Mouse (Mus musculus) urinary bladder, postnatal 4 days (tissue): ENCODE measurements around the gene Plb1.

ENCODE experiments used
- DNase-seq, 2 experiments: peaks; one replicate each; pipeline ENCODE4 v3.0.0; 2021 to 2022; ENCODE audit warnings: low spot score in 2 of 2

Plb1 gene

DNA sequence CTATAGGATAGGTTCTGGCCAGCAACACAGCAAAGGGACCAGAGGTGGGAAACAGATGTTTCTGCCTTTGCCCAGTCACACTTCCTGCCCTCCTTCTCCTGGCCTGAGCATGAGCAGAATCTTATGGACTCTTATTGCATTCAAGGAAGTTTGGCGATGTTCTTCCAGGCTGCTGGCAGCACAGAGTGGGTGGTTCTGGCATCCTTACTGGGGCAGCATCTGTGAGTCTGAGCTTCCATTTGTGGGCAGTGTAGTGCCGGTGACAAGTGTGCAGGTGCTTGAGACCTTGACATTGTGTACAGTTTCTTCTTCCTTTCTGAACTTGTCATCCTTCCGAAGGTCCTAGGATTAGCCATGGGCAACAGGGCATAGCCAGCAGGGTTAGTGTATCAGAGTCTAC lies 12.9 kb downstream of the Plb1 start:
- no peak for DNase-seq

DNA sequence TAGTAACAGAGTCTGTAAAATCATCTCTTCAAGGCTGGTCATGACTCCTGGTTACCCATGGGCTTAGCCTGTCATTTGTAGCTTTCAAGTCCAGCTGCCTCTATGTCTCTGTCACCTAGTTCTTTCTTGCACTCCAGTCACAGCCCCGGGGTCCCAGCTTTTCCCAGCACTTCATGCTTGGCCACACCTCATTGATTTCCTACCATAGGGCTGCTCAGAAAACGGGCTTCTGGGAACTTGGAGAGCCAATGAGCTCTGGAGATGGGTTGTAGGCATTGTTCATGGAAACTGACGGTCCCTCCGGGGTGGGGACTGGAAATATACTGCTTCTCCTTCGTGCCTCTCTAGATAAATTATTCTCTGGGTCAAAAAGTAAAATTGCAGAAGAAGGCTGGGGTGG lies 28.2 kb downstream of the Plb1 start:
- no peak for DNase-seq

DNA sequence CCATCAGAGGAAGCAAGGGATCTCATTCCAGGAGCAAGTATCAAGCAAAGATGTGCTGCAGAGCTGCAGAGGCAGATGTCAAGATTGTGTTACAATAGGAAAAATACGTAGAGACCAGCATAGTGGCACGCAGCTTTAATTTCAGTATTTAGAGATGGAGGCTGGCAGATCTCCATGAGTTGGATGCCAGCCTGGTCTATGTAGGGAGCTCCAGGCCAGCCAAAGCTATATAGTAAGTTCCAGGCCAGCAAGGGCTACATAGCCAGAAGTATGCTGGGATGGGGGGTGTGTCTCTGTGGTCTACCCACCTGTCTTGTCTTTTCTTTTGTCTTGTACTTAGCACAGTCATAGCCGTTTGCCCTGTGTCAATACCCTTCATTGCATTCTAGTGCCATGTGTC lies 28.7 kb downstream of the Plb1 start:
- DNase-seq = no peak

DNA sequence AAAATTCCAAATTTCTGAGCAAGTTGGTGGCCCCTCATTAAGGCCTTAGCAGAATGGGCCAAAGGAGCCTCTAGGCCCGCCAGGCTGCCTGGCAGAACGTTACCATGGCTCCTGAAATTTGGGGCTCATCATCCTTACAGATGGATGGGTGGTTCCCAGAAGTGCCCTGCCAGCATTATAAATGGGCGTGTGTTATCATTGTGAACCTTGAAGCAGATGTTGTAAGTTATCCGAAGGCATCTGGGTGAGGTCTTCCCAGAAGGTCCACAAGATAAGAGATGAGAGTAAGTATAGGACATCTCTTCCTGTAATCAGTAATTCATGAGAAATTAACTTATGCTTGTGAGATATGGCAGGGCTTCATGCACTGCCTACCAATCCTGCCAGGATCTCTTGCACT lies 30.0 kb downstream of the Plb1 start:
- no peak for DNase-seq

DNA sequence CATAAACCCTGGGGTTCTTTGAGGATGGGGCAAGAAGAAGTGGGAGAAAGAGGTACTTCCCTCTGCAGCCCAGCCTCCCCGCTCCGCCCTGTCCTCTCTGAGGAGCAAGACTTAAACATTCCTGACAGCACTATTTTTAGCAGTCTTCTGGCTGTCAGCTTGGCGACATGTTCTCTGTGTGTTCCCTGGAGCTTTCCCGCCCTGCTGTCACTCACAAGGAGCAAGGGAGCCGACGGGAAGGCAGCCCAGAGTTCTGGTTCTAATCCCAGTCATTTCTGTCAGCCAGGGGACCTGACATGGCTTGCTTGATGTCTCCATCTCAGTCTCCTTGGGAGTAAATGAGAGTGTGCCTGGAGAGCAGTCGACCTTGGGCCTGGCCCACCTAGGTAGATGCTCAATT lies 40.0 kb downstream of the Plb1 start:
- no peak for DNase-seq

DNA sequence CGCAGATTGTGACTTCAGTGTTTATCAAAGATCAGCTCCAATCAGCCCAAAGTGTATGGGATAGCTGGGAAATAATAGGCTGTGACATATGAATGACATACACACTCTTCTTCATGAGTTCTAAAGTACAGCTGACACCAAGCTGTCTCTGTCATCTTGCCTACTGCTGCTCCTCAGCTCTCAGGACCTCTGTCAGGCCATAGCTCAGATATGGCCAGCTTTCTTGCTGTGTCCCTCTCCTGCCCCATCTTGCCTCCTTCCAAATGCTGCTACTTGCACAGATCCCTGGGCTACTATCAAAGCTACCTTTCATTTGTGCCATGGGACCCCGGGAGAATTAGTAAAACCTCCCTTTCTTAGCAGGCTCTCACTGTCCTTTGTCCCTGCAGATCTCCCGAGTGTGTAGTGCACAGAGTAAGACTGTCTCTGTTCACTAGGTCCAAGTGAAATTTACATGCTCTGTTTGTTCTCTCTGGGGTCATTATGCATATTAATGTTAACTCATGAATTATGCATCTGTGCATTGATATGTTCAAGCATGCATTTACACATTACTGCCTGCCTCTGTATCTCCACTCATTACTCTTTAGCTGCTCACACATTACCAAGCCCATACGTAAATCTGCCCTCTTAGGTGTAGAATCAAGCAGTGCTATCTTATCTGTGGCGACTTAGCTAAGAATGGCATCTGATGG lies 45.6 kb downstream of the Plb1 start:
- DNase-seq = no peak

DNA sequence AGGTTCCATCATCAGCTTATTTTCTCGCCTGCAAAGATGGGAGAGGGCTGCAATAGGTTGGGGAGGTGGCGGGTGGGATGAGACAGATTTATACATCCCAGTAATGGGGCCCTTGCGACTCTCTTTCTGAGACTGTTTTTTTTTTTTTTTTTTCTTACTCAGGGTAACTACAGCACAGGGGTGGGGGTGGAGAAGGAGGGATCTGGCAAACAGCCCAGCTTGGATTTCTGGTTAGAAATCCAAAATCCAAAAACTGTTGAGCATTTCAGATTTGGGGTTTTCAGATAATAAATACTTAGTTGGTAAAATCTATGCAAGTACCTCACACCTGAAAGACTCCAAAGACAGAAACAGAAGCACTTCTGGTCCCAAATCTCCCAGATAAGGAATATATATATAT lies 47.6 kb downstream of the Plb1 start:
- DNase-seq = no peak

DNA sequence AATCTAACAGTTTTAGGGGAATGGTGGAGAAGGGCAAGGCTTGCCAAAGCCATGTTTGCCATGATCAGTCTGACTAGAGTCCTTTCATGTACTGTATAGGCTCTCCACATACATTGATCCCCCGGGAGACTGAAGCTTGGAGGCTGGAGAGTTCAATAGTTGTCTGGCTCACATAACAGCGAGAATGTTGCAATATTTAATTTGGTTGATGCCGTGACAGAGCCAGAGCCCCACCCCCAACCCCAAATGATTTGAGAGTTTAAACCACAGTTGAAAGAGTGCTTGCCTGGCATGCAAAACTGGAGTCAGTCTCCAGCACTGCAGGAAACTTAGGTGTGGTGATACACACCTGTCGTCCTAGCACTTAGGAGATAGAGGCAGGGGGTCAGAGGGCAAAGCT lies 49.8 kb downstream of the Plb1 start:
- no peak for DNase-seq

DNA sequence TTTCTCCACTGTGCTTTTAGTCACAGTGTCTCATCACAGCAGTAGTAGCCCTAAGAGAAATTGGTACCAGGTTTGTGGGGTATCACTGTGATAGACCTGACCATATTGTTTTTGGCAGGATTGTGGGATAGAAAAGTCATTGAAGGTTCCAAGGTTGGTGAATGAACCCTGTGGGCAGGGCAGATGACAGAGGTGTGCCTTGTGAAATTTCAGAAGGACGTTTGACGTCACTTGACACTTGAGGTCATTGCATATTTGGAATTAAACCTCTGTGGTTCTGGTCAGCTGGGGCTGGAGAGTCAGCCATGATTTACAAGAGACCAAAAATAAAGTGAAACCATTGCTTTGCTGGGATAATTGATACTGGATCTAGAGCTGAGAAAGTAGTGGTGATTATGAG lies 50.9 kb downstream of the Plb1 start:
- DNase-seq = no peak

DNA sequence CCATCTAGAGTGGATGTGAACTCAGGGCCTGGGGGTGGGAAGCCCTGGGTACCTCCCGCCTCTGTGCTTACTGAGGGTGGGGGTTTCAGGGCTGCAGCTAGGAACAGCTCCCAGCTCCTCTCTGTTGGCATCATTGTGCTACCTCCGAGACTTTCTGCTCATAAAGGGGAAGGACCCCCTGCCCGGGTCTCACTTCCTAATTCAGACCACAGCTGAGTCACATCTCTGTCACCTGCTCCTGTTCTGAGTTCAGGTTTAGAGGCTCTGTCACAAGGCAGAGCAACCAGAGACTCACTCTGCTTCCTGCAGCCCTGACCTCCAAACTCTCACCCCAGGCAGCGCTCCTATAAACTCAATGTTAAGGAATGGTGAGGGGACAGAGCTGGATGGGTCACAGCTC lies 53.8 kb downstream of the Plb1 start:
- no peak for DNase-seq

DNA sequence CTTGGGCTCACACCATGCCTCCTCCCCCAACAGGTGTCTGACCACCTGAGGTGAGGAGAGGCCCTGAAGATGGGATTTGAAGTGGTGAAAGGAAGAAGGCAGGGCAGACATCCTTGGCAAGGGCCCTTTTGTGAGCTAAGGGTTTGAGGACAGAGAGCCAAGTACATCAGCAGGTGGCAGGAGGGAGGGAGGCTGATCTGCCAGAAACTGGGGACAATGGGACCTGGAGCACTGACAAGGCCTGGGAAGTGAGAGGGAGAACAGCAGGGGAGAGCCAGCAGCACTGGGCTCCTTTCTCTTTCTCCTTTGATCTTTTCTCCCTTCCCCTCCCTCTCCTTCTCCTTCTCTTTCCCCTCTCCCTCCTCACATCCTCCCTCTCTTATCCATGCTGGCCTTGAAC lies 55.5 kb downstream of the Plb1 start:
- DNase-seq = no peak

DNA sequence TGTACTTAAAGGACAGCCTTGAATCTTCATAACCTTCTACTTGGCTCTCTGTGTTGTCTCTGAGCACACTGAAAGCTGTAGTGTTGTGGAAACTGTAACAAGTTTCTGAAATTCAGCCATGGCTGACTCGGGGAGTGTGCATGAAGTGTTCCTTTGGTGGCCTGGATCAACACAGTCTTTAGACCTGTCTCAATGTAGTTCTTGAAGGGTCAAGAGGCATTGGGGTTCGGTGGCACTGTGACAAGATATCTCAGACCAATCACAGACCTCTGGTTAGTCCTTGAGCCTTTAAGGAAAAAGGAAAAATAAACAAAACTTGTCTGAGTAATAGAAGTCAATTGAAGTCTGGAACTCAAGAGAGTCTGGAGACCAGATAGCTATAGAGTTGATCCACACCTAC lies 58.8 kb downstream of the Plb1 start:
- no peak for DNase-seq

DNA sequence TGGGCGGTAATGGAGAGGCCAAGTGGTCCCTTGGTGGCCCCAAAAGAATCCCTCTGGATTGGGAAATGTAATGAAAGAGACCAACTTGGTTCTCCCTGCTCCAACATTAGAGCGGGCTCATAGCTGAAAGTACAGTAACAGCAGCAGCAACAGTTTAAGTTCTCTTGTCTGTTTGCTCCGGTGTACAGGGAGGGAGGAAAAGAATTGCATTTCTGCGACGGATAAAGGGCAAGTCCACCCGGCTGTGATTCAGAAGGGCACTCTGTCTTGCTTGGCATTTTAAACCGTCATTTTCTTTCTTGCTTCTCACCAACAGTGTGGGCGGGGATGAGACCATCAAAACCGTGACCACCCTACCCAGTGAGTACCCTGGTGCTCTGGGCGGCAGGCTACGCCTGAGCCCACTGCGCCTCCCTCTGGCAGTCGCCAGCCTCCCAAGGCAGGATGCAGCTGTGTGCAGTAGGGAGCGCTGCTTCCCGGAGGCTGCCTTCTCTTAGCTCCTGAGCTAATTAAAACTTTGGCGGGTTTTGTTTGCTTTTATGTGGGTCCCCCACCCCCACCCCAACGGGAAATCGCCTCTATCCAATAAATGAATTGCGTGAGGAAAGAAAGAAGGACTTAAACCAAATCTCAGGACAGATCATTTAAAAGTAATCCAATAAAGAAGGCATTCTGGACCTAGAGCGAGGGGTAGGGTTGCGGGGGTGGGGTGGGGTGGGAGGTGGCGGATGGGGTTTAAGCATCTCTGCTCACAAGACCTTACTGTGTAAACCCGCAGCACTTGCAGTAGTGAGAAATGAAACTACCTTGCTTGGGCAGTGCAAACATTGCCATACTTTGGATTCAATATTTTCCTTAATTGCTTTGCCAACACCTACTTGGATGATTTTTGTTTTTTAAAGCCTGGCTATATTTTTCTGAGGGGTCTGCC lies 70.7 kb downstream of the Plb1 start:
- peak in 1 of 2 experiments; percentile 48 for DNase-seq

DNA sequence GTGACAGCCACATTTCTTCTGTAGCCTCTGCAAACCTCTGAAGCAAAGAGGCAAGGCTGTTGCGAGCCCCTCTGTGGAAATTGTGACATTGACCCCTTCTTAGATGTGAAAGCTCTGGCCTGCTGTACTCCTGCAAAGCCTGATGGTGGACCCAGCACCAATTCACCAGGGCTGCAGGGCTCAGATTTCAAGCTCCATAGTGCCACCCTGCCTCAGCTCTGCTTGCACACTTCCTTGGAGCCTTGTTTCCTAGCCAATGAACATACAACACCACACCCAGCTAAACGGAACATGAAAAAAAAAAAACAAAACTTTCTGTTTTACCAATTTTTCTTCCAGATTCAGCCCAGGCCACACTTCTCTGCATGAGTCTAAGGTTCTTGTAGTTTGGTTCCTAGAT lies 74.6 kb downstream of the Plb1 start:
- DNase-seq = no peak

DNA sequence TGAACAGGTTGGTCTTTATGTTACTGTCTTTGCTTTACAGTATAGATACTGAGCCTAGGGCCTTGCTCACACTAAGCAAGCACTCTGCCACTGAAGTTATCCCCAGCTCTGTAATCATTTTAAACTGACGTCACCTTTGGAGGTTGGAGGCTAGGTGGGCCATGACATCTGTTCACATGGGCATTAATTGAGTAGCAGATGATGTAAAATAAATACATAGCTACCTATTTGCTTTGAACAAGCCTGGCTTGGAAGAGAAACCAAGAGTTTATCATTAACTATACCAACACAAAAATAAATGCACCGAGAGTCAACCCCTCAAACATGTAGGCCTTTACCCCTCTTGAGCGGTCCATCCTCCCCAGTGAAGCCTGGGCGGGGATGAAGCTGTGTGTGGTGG lies 76.1 kb downstream of the Plb1 start:
- no peak for DNase-seq

DNA sequence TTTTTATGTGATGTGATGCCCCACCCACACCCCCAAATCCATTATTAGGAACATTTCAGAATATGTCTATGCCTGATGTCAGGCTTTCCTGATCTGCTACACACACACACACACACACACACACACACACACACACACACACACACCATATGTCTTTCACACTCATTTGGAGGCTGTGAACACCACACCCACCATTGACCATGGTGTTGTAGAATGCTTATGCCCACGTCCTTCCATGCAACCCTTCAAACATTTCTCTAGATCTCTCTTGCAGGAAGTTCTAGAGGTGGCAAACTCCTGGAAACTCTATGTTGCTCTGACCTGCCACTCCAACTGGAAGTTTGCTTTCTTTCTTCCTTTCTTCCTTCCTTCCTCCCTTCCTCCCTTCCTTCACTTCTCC lies 77.2 kb downstream of the Plb1 start:
- DNase-seq = no peak

DNA sequence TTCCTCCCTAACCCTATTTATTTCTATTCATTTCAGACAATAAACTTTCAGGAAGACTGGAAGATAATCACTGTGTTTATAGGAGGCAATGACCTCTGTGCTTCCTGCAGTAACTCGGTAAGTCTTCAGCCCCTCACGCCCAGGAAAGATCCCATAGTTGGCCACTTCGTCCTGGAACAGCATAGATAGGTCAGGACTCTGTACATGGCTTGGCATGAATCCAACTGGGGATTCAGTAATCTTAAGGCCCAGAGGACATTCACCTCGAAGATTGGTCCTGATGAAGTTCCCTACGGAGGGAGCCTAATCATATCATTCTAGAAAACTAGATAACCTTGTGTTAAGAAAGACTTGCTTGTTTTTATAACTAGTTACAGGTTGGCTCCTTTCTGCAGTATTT lies 78.3 kb downstream of the Plb1 start:
- DNase-seq = no peak

DNA sequence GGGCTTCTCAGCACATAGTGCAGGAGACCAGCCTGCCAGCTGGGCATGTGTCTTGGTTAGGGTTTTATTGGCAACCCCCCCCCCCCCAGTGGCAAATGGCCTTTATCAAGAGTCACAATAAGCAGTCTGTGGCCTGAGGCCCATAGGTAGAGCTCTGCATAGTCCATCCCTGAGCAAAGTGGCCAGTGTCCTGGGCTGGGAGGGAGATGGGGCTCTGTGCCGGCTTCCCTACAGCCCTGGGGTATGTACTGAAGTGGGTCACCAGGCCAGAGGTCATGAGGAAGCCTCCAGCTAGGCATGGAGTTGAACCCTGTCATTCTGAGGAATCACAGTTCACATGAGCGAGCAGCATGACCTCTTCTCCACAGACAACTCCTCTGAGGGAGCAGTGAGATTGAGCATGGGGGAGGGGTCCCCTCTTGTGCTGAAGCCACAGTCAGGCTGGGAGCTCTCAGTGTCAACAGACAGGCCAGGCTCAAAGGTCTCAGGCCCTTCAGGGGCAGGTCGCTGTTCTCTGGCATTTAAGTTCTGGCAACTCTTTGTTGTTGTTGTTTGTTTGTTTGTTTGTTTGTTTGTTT lies 79.2 kb downstream of the Plb1 start:
- DNase-seq = no peak

DNA sequence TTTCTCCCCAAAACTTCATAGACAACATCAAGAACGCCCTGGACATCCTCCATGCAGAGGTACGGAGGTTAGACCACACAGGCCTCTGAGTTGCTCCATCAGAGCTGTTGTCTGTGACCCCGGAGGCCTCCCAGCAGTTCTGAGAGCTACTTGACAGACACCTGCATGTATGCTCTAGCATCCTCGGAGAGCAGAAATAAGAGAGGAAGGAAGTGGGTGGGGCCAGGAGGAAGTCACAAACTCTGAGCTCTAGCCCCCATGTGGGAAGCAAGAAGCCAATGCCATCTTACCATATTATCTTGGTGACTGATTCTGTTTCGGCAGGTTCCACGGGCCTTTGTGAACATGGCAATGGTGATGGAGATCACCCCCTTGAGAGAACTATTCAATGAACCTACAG lies 81.2 kb downstream of the Plb1 start:
- DNase-seq = no peak

DNA sequence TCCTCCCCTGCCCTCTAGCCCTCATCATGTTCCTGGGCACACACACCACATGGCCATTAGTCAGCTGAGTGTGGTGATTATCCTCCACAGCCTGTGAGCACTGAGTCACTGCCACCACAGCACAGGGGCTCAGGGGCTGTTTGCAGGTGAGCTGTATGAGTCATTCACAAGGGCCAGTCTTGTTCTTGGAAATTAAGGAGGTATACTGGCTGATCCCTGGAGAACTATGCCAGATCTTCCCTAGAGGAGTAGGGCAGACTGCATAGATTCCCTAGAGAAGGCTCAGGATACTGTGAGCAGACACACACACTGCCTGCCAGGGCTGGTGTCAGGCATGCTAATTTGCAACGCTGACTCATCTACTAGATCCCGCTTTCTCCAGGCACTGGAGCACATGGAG lies 82.2 kb downstream of the Plb1 start:
- no peak for DNase-seq

DNA sequence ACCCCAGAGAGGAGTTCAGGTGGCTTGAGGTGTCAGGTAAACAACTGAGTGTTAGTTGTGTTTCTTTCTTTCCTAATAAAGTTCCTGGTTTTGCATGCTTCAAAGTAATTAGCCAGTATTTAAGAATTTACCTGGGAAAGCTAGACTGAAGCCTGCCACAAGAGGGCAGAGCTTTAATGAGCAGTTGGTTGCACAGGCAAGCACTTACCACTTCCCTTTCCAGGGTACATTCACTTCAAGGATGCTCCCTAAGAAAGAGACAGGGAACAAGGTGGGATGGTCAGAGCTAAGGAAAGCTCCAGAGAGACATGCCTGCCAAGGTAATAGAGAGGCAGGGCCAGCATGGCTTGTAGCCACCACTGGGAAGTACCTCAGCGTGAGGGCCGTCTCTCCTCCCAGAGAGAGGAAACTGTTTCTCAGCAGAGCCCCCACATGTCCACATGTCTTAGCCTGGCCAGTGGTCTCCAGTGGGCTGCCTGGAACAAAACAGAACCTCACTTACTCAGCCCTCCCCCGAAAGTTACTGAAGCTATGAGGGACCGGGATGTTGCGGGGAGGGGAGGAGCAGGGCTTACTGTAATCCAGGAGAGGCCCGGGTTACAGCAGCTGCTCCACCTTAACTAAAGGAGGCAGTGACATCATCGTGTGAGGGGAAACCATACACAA lies 89.8 kb downstream of the Plb1 start:
- no peak for DNase-seq

DNA sequence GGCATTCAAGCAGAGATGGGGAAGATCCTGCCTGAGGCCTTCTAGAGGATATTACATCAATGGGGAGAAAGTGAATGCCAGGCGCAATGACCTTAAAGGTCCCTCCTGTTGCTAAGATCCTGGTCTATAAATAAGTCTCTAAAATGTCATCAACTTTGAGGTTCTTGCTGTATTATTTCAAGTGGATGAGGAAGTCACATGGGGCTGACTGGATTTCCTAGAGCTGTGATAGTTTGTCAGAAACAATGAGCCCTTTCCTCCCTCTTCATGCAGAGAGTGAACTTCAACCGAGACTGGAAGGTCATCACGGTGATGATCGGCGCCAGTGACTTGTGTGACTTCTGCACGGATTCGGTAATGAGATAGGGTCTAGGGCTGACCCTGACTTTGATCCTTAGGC lies 95.6 kb downstream of the Plb1 start:
- no peak for DNase-seq

DNA sequence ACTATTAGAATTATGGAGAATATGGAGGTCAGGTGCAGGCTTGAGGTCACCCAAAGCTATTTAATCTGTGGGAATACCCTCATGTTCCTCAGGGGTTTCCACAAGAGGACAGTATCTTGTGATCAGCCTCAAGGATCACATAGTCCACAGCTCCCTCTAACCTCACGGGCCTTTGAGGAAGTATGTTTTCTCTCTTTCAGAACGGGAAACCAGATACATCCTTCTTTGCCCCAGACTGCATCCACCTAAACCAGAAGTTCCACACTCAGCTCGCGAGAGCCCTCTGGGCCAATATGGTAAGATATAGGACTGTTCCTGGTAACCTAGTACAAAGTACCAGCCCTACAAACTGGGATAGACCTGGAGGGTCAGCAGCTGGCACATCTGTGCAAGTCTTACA lies 100.1 kb downstream of the Plb1 start:
- no peak for DNase-seq
